Mouse (Mus musculus) megakaryocyte-erythroid progenitor cell, adult 5-6 weeks (primary cell): ENCODE results near the gene Tbx1. TPM values are rescaled to one million over a fixed set of nuclear protein-coding genes. Genes with fewer than 3 reads are reported as not detected.

Source experiments
- ATAC-seq: replicated peaks from 2 replicates; pipeline ENCODE4 v1.8.0; 2016; ENCODE audit warnings: mild to moderate bottlenecking, inconsistent platforms; ENCODE audit not compliant: severe bottlenecking, poor library complexity, low FRiP score, low TSS enrichment
- total RNA-seq, 2 experiments: library from RNA; stranded (forward) in 1 of 2; stranded (reverse) in 1 of 2; fragments of 200-1000, 215-1000 nt in 1 of 2; fragments of >200 nt in 1 of 2; fragmentation: Nextera tagmentation in 1 of 2; gene quantifications; 2 replicates each; pipeline ENCODE4 v1.2.3; 2014 to 2017

The Tbx1 gene
- total RNA-seq, 2 experiments from 2014 or later = not detected

DNA sequence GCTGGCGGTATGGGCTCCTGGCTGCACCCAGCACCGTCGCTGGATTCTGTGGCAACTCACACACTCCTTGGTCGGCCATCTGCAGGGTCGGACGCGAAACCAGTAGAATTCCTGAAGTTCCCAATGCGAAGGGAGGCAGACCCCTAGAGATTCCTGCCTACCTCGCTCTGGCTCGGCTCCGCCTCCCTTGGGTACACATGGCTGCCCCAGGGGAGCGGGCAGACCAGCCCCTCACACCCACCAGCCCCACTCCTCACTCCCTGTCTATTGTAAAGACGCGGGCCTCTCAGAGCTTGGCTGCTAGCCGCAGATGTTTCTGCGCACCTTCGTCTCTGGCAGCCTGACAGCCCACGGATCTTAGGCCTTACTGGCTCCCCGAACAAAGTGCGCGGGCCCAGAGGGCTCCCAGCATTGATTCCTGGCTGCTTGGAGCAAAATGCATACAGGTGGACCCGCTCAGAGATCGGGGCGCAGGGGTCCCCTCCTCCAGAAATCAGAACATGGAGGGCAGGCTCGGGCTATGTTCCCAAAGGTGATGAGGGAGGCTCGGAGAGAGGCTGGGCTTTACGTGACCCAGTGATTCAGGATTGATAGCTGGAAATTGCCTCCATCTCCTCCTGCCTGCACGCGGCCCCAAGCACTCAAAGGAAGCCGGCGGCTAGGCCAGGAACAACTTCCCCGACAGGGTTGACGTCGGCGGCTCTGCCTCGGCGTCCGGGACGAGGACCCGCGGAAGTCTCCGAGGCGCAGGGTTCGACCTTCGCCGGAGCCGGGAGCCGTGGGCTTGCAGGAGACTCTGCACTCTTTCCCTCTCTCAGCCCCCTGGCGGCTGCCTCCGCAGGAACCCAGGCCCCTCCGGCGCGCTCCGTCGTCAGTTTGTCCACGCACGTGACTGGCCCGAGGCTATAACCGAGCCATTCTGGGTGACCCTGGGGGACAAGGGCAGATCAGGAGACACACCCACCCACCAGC lies 862 bp upstream of the Tbx1 start:
- no peak; the same call in 1 of the 2 replicates for ATAC-seq

DNA sequence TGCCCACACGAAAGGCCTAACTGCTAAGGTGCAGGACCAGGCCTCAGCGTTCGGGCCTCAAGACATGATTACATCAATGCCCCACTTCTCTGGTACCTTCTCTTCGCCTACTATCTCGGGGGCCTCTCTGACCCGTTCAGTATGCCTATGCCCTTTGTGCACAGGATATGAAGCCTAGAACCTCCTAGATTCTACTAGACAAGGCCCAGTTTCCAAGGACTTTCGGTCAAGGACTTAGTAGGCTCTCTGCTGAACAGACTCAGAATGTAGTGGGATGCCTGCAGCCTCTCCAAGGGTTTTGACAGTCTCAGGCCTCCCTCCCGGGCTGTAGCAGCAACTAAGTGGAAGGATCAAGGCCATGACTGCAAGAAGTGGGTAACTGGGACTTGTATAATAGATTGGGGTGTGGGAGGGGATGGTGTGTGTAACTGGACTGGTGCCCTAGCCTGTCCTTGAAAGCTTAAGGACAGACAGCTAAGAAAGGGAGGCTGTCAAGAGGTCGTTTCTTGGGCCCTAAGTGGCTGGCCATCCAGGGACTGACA lies 1.3 kb downstream of the Tbx1 start:
- no peak for ATAC-seq

DNA sequence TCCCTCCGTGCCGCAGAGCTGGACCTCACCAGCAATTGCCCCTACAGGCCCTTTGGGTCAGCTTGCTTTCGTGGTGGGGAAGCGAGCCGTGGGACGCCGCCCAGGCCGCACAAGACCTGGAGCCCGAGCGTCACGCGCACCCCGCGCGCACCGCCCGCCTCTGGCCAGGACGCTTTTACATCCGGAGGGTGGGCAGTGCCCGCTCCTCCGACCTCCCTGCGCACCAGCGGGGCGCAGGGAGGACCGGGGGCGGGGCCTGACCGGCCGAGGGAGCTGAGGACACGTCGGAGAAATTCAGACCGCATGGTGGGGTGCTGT lies 1.8 kb downstream of the Tbx1 start:
- no peak for ATAC-seq

DNA sequence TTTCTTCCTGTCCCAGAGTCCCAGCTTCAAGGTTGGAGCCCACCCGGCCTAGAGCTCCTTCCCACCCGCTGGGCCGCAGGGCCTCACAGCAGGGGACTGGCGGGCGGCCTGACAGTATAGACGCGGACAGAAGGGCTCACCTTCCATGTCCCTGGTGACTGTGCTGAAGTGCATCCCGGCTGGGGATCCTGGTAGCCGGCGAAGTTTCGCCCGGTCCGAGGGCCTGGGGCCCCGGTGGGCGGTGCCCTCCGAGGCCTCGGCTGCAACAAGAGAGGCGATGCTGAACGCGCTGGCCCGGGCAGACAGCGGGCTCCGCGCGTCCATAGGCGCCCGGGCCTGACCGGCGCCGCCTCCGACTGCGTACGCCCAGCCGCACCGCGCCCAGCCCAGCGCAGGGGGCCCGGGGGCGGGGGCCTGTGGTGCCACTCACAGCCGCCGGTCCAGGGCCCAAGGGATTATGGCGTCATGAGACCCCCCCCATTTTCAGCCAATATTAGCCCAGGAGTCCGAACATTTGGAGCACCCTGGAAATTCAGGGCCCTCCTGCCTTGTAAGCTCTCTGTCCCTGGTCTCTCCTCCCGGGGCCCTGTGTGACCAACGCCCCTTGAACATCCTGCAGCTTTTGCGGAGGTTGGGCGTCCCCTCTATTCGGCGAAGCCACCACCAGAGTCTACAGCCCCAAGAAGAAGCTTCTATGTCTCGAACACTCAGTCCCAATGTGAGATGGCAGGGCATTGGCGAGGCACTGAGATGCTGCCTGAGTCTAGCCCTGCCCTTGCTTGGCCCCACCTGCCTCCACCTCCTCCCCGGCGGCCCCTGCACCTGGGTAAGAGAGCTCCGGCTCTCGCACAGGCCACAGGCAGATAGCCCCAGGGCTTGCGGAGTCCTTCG lies 2.4 kb downstream of the Tbx1 start:
- ATAC-seq = no peak

DNA sequence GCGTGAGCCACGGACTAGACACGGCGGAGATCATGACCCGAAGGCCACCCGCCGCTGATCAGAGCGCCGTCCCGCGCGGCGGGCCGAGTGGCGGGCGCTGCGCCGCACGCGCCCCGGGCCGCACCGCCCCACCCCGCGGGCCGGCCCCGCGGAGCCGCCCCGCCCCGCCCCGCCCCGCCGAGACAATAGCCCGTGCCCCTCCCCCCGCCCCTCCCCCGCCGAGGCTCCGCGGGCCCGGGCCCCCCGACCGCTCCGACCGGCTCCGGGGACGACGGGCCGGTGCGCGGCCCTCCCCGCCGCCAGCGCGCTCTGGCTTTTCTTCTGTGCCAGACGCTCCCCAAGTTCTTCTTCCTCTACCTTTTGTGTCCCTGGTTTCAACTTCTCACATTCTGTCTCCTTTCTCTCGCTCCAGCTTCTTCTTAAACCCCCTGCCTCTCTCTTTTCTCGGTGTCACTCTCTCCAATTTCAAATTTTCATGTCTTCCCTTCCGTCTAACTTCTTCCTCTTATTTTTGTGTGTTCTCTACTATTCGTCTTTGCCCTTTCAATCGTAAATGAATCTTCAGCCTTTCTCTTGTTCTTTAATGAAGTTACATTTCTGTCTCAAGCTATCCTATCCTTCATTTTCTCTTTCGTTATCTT lies 3.4 kb downstream of the Tbx1 start:
- ATAC-seq = no peak

DNA sequence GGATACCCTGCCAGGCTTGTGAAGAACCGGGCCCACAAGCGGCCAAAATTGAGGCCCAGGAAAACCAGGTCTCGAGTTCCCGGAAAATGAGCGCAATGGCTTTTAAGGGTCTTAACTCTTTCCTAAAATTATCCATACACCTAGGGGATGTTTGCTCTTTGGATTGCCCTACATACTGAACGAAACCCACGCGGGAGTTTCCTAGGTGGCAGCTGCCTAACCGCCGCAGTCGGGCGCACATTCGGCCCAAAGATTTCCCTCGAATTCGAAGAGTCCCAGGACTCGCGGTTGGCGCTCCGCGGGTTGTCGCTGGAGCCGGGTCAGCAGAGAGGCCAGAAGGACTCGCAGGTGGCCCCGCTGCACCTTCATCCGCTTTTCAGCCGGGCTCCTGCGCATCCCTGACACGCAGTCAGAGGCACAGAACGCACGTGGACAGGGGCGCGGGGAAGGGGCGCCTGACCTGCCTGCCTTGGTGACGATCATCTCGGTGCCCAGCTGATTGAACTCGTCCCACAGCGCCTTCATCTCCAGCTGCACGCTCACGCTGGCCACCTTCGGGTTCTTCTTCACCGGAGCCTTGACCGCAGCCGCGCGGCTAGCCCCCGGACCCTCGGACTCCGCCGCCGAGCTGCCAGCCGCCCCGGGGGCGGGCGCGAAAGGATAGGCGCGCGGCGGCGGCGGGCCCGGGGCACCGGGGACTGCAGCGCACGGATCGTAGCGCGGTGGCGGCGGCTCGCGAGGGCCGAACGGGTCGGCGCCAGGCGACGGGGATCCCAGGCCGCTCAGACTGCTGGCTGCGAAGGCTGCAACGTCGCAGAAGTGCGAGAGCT lies 4.2 kb downstream of the Tbx1 start:
- no peak for ATAC-seq

DNA sequence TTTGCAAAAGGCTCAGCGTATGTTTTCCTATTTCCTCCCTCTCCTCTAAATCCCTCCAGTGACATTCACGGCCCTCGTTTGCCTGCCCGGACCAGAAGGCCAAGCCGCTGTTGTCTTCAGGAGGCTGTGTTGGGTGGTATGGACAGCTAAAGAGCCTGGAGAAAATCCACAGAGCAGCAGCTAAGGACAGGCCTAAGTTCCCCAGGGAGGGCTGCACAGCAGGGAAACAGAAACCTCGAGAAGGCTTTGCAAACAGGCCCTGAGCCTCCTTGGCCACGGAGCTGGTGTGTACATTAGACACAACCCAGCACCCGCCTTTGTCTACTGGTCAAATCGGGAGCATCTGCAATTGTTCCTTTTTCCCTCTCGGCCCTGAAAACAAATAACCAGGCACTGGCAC lies 4.8 kb downstream of the Tbx1 start:
- ATAC-seq = no peak

DNA sequence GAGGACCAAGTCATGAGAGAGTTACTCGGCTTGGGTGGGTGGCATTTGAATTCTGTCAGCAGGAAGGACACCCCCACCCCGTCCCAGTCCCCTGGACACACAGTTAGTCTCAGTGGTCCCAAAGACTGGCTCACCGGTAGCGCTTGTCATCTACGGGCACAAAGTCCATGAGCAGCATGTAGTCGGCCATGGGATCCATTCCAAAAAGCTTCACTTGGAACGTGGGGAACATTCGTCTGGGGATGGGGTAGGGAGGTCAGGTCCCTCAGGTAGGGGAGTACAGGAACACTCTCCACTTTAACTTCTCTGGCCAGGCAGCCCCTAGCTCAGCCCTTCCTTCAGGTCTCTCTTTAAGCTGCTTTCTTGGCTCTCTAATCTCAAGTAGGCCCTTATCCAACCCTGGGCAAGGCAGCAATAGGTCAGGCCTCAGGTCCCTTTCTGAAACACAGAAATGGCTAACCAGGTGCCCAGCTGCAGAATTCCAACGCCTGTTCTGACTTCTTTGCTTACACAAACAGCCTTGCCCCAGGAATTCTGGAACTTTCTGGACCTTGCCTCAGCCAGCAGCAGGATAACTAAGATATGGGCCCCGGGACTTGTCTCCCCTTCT lies 5.5 kb downstream of the Tbx1 start:
- ATAC-seq = no peak

DNA sequence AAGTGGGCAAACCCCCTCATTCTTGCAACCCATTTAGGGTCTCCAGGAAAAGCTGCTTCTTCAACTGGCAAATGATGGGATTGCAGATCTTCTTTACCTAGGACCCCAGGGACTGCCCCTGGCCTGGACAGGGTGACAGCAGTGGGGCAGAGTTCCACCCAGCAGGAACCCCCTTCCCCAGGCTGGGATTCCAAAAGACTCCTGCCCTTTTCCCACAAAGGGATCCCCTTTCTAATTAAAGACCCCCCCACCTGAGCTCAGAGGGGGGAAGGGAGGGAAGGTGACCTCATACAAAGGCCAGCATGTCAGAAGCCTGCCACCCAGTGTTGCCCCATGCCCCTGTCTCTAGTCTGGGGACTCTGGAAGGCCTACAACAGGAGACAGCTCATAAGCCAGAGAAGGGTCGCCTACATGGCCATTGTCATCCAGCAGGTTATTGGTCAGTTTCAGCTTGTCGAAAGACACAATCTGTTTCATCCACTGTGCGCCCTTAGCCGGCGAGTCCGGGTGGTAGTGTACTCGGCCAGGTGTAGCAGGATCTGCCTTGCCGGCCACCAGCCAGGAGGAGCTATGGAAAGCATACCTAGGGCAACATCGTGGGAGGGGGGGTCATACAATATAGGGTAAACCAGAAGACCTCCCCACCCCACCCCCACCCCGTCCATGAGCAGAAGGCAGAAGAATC lies 6.7 kb downstream of the Tbx1 start:
- no peak for ATAC-seq

DNA sequence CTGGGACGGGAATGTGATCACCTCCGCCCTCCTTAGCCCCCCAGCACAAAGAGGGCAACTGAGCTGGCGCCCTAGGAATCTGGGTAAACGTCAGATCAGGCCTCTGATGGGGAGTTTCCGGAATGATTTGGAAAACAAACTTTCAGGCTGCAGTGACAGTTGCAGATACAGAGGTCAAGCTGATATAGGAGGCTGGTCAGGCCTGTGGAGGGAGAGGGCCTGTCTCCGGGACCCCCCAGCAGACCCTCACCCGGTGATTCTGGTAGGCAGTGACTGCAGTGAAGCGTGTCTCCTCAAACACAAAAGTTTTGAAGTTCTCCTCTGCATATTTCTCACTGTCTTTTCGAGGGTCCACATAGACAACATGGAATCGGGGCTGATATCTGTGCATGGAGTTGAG lies 7.3 kb downstream of the Tbx1 start:
- ATAC-seq = no peak

DNA sequence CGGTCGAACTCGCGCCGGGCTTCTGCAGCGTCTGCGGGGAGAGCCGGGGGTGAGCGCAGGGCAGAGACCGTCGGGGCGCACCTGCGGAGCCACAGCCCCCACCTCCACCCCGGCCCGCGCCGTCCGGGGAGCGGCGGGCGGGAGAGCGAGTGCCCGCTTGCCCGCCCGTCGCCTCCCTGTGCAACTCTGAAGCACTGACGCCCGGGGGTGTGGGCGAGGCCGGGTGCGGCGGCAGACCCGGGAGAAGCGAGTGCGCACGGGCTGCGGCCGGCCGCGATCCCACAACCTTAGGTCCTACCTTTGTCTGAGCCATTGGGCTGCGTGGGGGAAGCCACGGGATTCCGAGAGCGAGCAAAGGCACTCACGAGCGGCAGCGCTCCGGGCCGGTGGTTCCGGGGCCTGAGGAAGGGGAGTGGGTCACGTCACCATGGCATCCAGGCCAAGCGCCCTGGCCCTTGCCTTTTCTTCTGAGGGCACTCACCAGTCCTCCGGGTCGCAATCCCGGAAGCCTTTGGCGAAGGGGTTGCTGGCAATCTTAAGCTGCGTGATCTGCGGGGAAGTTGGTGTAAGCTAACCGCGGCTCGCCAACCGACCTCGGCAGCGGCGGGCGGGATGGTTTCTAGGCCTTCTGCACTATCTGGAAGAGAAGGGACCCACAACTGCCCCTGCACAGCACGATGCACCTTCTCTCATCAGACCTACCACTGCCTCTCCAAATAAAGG lies 7.9 kb downstream of the Tbx1 start:
- ATAC-seq = no peak

DNA sequence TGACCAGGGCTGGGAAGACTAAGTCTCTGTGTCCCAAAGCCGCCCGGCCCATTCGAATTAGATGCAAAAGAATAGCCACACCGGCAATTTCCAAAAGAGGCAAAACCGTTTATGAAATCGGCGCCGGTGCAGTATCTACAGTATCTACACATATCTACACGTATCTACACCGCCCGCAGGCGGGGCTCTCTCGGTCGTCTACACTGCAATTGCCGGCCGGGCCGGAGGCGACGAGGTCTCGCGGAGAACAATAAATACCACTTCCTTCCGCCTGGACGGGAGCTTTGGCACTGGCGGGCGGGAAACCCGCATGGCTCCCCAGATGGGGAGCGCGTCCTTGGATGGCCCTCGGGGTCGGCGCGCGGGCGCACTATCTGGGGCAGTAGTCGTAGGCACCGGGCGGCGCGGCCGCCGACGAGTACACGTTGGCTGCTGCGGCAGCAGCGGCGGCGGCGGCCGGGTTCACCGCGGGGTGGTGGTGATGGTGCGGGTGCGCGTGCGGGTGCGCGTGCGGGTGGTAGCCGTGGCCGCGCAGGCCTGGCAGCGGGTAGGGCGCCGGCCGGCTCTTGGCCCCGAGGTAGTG lies 8.8 kb downstream of the Tbx1 start:
- no peak for ATAC-seq

DNA sequence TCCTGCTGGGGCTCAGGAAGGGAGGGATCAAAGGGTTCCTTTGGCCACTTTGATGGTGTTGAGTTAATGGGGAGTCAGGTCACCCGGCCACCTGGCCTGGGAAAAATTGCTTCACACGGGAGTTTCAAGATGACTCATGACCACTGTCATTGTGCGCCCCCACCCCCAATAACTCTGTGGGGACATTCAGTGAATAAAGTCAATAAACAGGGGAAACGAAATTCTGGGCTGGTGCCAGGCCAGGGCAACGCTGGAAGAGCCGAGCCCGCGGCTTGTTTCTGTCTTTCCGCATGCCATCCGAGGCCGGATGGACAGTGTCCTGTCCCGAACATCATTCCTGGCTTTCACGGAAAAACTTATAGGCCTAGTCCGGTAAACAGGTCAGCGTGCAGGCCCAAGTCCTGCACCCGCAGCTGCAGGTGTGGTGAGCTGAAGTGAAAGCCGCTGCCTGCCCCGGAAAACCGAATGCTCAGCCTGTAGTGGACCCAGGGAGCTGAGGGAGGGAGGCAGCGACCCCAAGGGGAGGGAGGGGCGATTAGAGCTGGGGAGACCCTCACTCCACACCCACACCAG lies 9.3 kb downstream of the Tbx1 start:
- ATAC-seq = no peak

DNA sequence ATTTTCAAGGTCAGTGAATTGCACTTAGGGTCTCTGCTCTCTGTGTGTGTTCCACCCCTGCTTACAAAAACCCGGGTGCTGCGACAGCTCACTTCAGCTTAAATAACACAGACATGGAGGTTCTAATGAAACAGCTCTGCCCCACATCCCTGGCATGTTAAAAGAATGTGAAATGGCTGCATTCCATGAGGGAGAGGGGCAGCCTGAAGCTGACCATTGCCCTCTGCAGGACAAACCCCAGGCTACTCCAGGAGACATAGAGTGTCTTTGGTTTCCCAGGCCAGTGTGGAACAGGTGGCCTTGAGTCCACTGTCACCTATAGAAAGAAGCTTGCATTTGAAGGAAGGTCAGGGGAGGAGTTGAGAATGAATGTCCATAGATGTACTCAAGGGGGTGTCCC lies 10.1 kb downstream of the Tbx1 start:
- no peak for ATAC-seq

DNA sequence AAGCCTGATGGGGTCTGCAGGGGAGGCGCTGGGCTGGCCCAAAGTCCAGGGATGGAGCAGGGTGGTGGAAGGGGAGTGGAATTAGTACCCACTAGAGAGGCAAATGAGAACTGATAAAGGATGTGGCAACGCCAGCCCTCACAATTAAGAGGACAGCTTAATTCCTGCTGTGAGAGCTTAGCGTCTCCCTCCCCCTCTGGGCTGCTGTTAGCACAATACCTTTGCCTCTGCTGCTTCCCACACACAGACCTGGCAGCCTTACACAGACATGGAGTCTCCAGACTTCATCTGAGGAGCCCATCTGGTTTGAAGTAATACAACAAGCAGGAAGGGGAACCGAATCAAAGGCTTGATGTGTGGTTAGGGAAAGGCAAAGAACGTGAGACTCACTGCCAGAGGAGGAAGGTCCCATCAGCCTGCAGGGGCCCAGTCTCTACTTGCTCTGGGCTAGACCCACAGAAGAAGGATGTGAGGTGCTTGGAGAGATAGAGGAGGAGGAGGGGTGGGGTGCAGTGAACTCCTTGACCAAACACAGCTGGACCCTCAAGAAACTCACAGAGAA lies 12.8 kb downstream of the Tbx1 start:
- no peak for ATAC-seq

DNA sequence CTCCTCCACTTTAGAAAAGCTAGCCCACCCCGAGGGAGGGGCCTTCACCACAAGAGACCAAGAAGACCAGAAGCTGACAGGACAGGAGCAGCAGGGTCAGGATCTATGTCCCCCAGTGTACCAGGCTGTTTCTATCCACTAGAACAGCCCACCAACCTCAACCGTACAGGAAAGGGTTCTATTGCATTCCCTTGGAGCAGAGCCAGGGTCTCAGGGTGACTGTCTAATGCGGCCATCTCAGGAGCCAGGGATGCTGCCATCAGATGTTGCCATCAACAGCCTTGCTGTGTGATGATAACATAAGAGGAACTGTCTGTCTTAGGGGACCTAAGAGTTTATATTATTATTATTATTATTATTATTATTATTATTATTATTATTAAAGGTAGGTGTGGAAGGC lies 13.4 kb downstream of the Tbx1 start:
- no peak for ATAC-seq
